Mouse (Mus musculus): ENCODE data around the gene Th. TPM values are rescaled to one million over a fixed set of nuclear protein-coding genes. Genes with fewer than 3 reads are reported as not detected.
A peak's percentile ranks its signal among the peaks of the same experiment; 100 is the strongest.

The Th gene
- total and polyA plus RNA-seq, 3 experiments, result not detected

DNA sequence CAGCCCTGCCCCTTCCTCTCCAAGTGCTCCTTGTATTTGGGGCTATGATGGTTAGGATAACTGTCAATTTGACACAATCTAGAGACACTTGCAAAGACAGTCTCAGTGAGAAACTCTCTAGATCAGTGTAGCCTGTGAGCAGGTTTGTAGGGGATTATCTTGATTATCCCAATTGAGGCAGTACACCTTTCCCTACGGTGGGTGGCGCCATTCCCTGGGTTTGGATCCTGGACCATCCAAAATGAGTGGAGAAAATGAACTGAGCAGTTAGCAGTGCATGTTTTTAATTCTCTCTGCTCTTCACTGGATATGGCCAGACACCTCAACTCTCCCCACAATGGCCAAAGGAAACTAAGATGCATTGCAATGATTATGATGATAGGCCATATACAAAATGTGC, 21.3 kb downstream of the Th start:
- H3K4me3 ChIP-seq (ENCODE audit: low read depth, low read length), result no peak overlapping the region
- no peaks in the 10 kb centered on the region for H3K9me3 ChIP-seq (replicated peaks)
- TF ChIP-seq GATA2 (IDR thresholded peaks at IDR 0.05; ENCODE audit: borderline replicate concordance, low read depth, low read length) (no peak), GATA1 (IDR thresholded peaks at IDR 0.05; ENCODE audit: borderline replicate concordance, low read length) (no peak), TAL1 (conservative IDR thresholded peaks at IDR 0.05; ENCODE audit: low read depth, low read length) (no peak), CTCF (IDR thresholded peaks at IDR 0.05; ENCODE audit: low read depth, low read length) (peak; percentile 20; the same call in 1 of the 2 replicates), POLR2AphosphoS5 (IDR thresholded peaks at IDR 0.05; ENCODE audit: insufficient replicate concordance, low read depth, low read length) (no peak)
- no peaks in the 10 kb centered on the region for H3K4me1 ChIP-seq (ENCODE audit: insufficient read depth, low read depth, low read length)
- no peak for ATAC-seq (ENCODE audit: extremely low read depth, insufficient number of reproducible peaks, low FRiP score, poor library complexity, severe bottlenecking)
- H3K36me3 ChIP-seq (replicated peaks), result no peaks in the 10 kb centered on the region
- H3K27me3 ChIP-seq (ENCODE audit: insufficient read depth, low read length), result peaks cover 30% of the 10 kb centered on the region
- no peak for DNase-seq (ENCODE audit: low spot score)

DNA sequence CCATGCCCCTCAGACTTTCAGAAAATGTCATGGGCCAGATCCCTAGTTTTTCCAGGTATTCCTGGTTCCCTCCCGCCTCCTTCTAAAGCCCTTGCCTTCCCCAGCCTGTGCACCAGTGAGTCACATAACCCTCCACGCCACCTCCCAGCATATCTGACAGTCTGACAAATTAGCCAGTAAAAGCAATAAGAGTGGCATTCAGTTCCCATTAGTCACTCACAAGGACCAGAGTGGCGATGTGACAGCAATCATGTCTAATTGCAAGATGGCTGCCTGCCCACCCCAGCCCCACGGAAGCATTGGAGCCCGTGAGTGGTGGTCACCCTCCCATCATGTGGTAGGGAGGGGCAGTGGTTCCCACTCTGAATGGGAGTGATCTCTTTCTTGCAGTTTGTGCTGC, 25.3 kb downstream of the Th start:
- Histone ChIP-seq H3K27me3 (ENCODE audit: insufficient read depth, low read length) (peaks cover 28% of the 10 kb centered on the region), H3K4me1 (ENCODE audit: insufficient read depth, low read depth, low read length) (no peaks in the 10 kb centered on the region), H3K36me3 (replicated peaks) (no peaks in the 10 kb centered on the region), H3K9me3 (replicated peaks) (no peaks in the 10 kb centered on the region), H3K4me3 (ENCODE audit: low read depth, low read length) (no peak overlapping the region)
- ATAC-seq (ENCODE audit: extremely low read depth, insufficient number of reproducible peaks, low FRiP score, poor library complexity, severe bottlenecking) (no peak), DNase-seq (ENCODE audit: low spot score) (no peak)
- TF ChIP-seq TAL1 (conservative IDR thresholded peaks at IDR 0.05; ENCODE audit: low read depth, low read length) (no peak), POLR2AphosphoS5 (IDR thresholded peaks at IDR 0.05; ENCODE audit: insufficient replicate concordance, low read depth, low read length) (no peak), GATA1 (IDR thresholded peaks at IDR 0.05; ENCODE audit: borderline replicate concordance, low read length) (no peak)

DNA sequence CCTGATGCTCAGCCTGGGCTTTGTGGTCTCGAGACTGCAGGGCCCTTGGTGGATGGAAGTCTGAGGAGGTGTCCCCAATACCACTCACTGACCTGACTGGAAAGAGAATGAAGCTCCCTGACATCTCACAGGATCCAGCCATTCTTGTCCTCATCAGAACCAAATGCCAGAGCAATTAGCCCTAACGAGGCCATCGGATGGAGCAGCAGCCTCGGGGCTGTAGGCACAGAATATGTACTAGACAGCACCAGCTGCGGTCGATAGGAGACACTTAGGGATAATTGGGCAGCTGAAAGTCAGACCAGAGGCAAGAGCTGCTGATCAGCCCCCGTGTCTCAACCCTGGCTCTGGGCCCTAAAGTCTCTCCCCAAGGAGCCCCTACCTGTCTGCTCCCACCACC, 26.6 kb downstream of the Th start:
- Histone ChIP-seq H3K27me3 (ENCODE audit: insufficient read depth, low read length) (peaks cover 34% of the 10 kb centered on the region), H3K4me1 (ENCODE audit: insufficient read depth, low read depth, low read length) (no peaks in the 10 kb centered on the region), H3K9me3 (replicated peaks) (no peaks in the 10 kb centered on the region), H3K4me3 (ENCODE audit: low read depth, low read length) (no peak overlapping the region), H3K36me3 (replicated peaks) (no peaks in the 10 kb centered on the region)
- ATAC-seq (ENCODE audit: extremely low read depth, insufficient number of reproducible peaks, low FRiP score, poor library complexity, severe bottlenecking) (no peak), DNase-seq (ENCODE audit: low spot score) (no peak)
- TF ChIP-seq TAL1 (conservative IDR thresholded peaks at IDR 0.05; ENCODE audit: low read depth, low read length), result no peak
- no peak for TF ChIP-seq CTCF (IDR thresholded peaks at IDR 0.05; ENCODE audit: low read depth, low read length)
- TF ChIP-seq POLR2AphosphoS5 (IDR thresholded peaks at IDR 0.05; ENCODE audit: insufficient replicate concordance, low read depth, low read length), result no peak
- no peak for TF ChIP-seq GATA2 (IDR thresholded peaks at IDR 0.05; ENCODE audit: borderline replicate concordance, low read depth, low read length)
- no peak for TF ChIP-seq GATA1 (IDR thresholded peaks at IDR 0.05; ENCODE audit: borderline replicate concordance, low read length)

DNA sequence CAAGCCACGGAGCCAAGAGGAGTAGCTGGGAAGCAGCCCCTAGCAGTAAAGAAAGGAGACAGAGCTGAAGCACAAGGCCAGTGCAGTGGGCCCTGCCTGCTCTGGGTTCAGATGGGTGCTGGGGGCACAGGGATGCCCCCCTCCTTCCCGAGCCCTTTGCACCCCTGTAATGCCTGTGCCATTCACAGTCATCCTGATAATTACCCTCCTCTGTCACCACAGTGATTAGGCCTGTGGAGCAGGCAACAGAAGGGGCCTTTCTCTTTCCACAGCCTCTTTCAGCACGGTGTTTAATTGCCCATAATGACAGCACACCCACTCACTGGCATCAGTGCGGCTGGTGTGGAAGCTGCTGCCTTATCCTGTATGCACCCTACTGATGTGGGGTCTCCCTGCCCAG, 28.0 kb downstream of the Th start:
- peaks cover 36% of the 10 kb centered on the region for H3K27me3 ChIP-seq (ENCODE audit: insufficient read depth, low read length)
- no peaks in the 10 kb centered on the region for H3K4me1 ChIP-seq (ENCODE audit: insufficient read depth, low read depth, low read length)
- no peak overlapping the region for H3K4me3 ChIP-seq (ENCODE audit: low read depth, low read length)
- H3K9me3 ChIP-seq (replicated peaks), result no peaks in the 10 kb centered on the region
- ATAC-seq (ENCODE audit: extremely low read depth, insufficient number of reproducible peaks, low FRiP score, poor library complexity, severe bottlenecking) (no peak), DNase-seq (ENCODE audit: low spot score) (no peak)
- TF ChIP-seq GATA1 (IDR thresholded peaks at IDR 0.05; ENCODE audit: borderline replicate concordance, low read length) (no peak), TAL1 (conservative IDR thresholded peaks at IDR 0.05; ENCODE audit: low read depth, low read length) (no peak), CTCF (IDR thresholded peaks at IDR 0.05; ENCODE audit: low read depth, low read length) (no peak), GATA2 (IDR thresholded peaks at IDR 0.05; ENCODE audit: borderline replicate concordance, low read depth, low read length) (no peak), POLR2AphosphoS5 (IDR thresholded peaks at IDR 0.05; ENCODE audit: insufficient replicate concordance, low read depth, low read length) (no peak)
- H3K36me3 ChIP-seq (replicated peaks), result no peaks in the 10 kb centered on the region

DNA sequence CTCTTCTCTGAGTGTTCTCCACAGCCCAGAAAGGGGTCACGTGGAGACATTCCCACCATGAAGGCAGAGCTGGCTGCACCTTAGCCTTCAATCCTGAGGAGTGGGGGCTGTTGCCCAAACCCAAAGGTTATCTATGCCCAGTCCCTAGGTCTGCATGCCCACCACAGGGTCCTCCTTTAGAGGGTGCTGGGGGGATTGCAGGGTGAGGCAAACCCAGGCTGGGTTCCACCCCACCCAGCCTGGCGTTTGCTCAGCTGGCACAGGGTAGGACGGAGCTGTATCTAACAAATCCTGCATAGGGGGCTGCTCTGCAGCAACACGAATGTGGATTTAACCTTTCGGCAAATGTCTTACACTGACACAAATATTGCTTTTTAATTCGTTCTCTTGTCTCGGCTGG, 29.2 kb downstream of the Th start:
- TF ChIP-seq GATA1 (IDR thresholded peaks at IDR 0.05; ENCODE audit: borderline replicate concordance, low read length), result no peak
- TF ChIP-seq CTCF (IDR thresholded peaks at IDR 0.05; ENCODE audit: low read depth, low read length), result no peak
- no peak for TF ChIP-seq GATA2 (IDR thresholded peaks at IDR 0.05; ENCODE audit: borderline replicate concordance, low read depth, low read length)
- TF ChIP-seq TAL1 (conservative IDR thresholded peaks at IDR 0.05; ENCODE audit: low read depth, low read length), result no peak
- no peak for TF ChIP-seq POLR2AphosphoS5 (IDR thresholded peaks at IDR 0.05; ENCODE audit: insufficient replicate concordance, low read depth, low read length)
- peaks cover 28% of the 10 kb centered on the region for H3K27me3 ChIP-seq (ENCODE audit: insufficient read depth, low read length)
- H3K4me3 ChIP-seq (ENCODE audit: low read depth, low read length), result no peak overlapping the region
- no peaks in the 10 kb centered on the region for H3K9me3 ChIP-seq (replicated peaks)
- no peaks in the 10 kb centered on the region for H3K4me1 ChIP-seq (ENCODE audit: insufficient read depth, low read depth, low read length)
- no peak for DNase-seq (ENCODE audit: low spot score)
- no peak for ATAC-seq (ENCODE audit: extremely low read depth, insufficient number of reproducible peaks, low FRiP score, poor library complexity, severe bottlenecking)
- H3K36me3 ChIP-seq (replicated peaks), result no peaks in the 10 kb centered on the region

DNA sequence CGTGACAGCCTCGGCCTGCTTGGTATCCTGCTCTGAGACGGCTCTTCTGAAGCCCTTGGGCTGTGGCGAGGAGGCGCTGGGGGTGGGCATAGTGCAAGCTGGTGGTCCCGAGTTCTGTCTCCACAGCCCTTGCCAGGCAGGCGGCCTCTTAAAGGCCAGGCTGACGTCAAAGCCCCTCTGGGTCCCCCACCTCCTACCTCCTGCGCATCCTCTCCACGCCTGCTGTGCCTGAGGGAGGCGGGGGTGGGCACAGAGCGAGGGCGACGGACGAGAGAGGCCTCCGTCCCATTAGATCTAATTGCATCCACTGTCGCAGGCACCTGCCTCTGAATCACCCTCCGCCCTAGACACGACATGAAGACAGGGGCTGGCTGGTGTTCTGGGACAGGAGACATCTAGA, 31.1 kb downstream of the Th start:
- ATAC-seq (ENCODE audit: extremely low read depth, insufficient number of reproducible peaks, low FRiP score, poor library complexity, severe bottlenecking) (no peak), DNase-seq (ENCODE audit: low spot score) (no peak)
- no peaks in the 10 kb centered on the region for H3K9me3 ChIP-seq (replicated peaks)
- H3K36me3 ChIP-seq (replicated peaks), result no peaks in the 10 kb centered on the region
- H3K4me3 ChIP-seq (ENCODE audit: low read depth, low read length), result no peak overlapping the region
- no peak for TF ChIP-seq POLR2AphosphoS5 (IDR thresholded peaks at IDR 0.05; ENCODE audit: insufficient replicate concordance, low read depth, low read length)
- TF ChIP-seq TAL1 (conservative IDR thresholded peaks at IDR 0.05; ENCODE audit: low read depth, low read length), result no peak
- no peak for TF ChIP-seq CTCF (IDR thresholded peaks at IDR 0.05; ENCODE audit: low read depth, low read length)
- peaks cover 35% of the 10 kb centered on the region for H3K27me3 ChIP-seq (ENCODE audit: insufficient read depth, low read length)
- H3K4me1 ChIP-seq (ENCODE audit: insufficient read depth, low read depth, low read length), result no peaks in the 10 kb centered on the region

DNA sequence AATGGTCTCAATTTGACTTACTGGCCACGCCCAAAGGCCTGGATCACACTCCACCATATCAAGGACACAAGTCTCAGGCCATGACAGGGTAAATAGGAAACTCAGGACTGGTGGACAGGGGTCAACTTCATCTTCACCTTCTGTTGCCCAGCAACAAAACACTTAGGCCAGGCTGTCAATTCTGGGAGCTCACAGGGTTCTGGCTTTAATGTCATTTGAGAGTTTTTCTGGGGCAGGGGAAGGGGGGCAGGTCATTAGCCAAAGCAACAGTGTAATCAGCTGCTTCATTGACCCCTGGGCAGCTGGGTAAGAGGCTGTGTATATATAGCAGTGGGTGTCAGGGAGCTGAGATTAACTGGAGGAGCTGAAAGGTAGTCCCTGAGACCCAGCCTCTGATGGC, 33.5 kb downstream of the Th start:
- no peaks in the 10 kb centered on the region for H3K36me3 ChIP-seq (replicated peaks)
- no peaks in the 10 kb centered on the region for H3K4me1 ChIP-seq (ENCODE audit: insufficient read depth, low read depth, low read length)
- no peak for DNase-seq (ENCODE audit: low spot score)
- no peak for ATAC-seq (ENCODE audit: extremely low read depth, insufficient number of reproducible peaks, low FRiP score, poor library complexity, severe bottlenecking)
- TF ChIP-seq GATA1 (IDR thresholded peaks at IDR 0.05; ENCODE audit: borderline replicate concordance, low read length), result no peak
- no peak for TF ChIP-seq GATA2 (IDR thresholded peaks at IDR 0.05; ENCODE audit: borderline replicate concordance, low read depth, low read length)
- TF ChIP-seq TAL1 (conservative IDR thresholded peaks at IDR 0.05; ENCODE audit: low read depth, low read length), result no peak
- no peak for TF ChIP-seq POLR2AphosphoS5 (IDR thresholded peaks at IDR 0.05; ENCODE audit: insufficient replicate concordance, low read depth, low read length)
- TF ChIP-seq CTCF (IDR thresholded peaks at IDR 0.05; ENCODE audit: low read depth, low read length), result no peak
- H3K27me3 ChIP-seq (ENCODE audit: insufficient read depth, low read length), result peaks cover 44% of the 10 kb centered on the region
- no peaks in the 10 kb centered on the region for H3K9me3 ChIP-seq (replicated peaks)
- no peak overlapping the region for H3K4me3 ChIP-seq (ENCODE audit: low read depth, low read length)

All from G1E (cell line).